Mouse (Mus musculus) bone marrow, adult 2 months (tissue): ENCODE results near the gene Ube3b.

ENCODE experiments used
- CTCF ChIP-seq: fragments of 200-500 bp; IDR thresholded peaks from 2 replicates; pipeline ENCODE4 v1.5.1; 2011; ENCODE audit warnings: low read length, control low read depth; ENCODE audit not compliant: control insufficient read depth, insufficient read depth
- POLR2A ChIP-seq: fragments of 200-500 bp; IDR thresholded peaks from 2 replicates; pipeline ENCODE4 v1.6.1; 2011; ENCODE audit warnings: low read depth, mild to moderate bottlenecking, control low read depth, low read length, borderline replicate concordance; ENCODE audit not compliant: control insufficient read depth

GRCm38 (mm10) chr5:114413067-114413735 lies 32.8 kb downstream of the Ube3b start:
- TF ChIP-seq POLR2A: no peak
- no peak for TF ChIP-seq CTCF
